Mouse (Mus musculus): ENCODE measurements around the gene Hes3.

Hes3 gene

GRCm38 (mm10) chr4:152305991-152306390 is 14.5 kb upstream of the Hes3 start:
- DNase-seq (ENCODE audit: low spot score in 2 of 2): no peak

GRCm38 (mm10) chr4:152304685-152305084 is 13.2 kb upstream of the Hes3 start:
- no peak for DNase-seq (ENCODE audit: low spot score in 2 of 2)

- DNase-seq (ENCODE audit: low spot score in 2 of 2): no peak
Measured at GRCm38 (mm10) chr4:152303172-152303571, 11.7 kb upstream of the Hes3 start.

- DNase-seq (ENCODE audit: low spot score in 2 of 2): no peak
Measured at GRCm38 (mm10) chr4:152302012-152302411, 10.6 kb upstream of the Hes3 start.

GRCm38 (mm10) chr4:152300375-152300774 is 8.9 kb upstream of the Hes3 start:
- no peak for DNase-seq (ENCODE audit: low spot score in 2 of 2)

GRCm38 (mm10) chr4:152298836-152299235 is 7.4 kb upstream of the Hes3 start:
- DNase-seq (ENCODE audit: low spot score in 2 of 2): no peak

- DNase-seq (ENCODE audit: low spot score in 2 of 2): peak; percentile 99 to 100
Measured at GRCm38 (mm10) chr4:152296874-152297861, 5.7 kb upstream of the Hes3 start, which contains the start of gene Icmt. Gene Icmt (plus strand): TSS chr4:152297227.

GRCm38 (mm10) chr4:152296371-152296770 is 4.9 kb upstream of the Hes3 start:
- no peak for DNase-seq (ENCODE audit: low spot score in 2 of 2)

- no peak for DNase-seq (ENCODE audit: low spot score in 2 of 2)
Measured at GRCm38 (mm10) chr4:152295916-152296315, 4.5 kb upstream of the Hes3 start.

GRCm38 (mm10) chr4:152294188-152294929 is 2.9 kb upstream of the Hes3 start:
- no peak for DNase-seq (ENCODE audit: low spot score in 2 of 2)

GRCm38 (mm10) chr4:152292102-152292765 is 772 bp upstream of the Hes3 start:
- no peak for DNase-seq (ENCODE audit: low spot score in 2 of 2)

GRCm38 (mm10) chr4:152290991-152291390 is 471 bp downstream of the Hes3 start:
- DNase-seq (ENCODE audit: low spot score in 2 of 2): no peak

GRCm38 (mm10) chr4:152290385-152290784 is 1.1 kb downstream of the Hes3 start:
- DNase-seq (ENCODE audit: low spot score in 2 of 2): no peak

GRCm38 (mm10) chr4:152288398-152288945 is 3.0 kb downstream of the Hes3 start:
- no peak for DNase-seq (ENCODE audit: low spot score in 2 of 2)

- no peak for DNase-seq (ENCODE audit: low spot score in 2 of 2)
Measured at GRCm38 (mm10) chr4:152287317-152288120, 3.9 kb downstream of the Hes3 start.

GRCm38 (mm10) chr4:152286887-152287286 is 4.6 kb downstream of the Hes3 start:
- DNase-seq (ENCODE audit: low spot score in 2 of 2): peak in 1 of 2 experiments; percentile 50

- DNase-seq (ENCODE audit: low spot score in 2 of 2): no peak
Measured at GRCm38 (mm10) chr4:152286183-152286582, 5.3 kb downstream of the Hes3 start.

GRCm38 (mm10) chr4:152285505-152285904 is 6.0 kb downstream of the Hes3 start:
- DNase-seq (ENCODE audit: low spot score in 2 of 2): peak; percentile 39 to 57

GRCm38 (mm10) chr4:152283186-152283950 is 8.1 kb downstream of the Hes3 start:
- DNase-seq (ENCODE audit: low spot score in 2 of 2): peak; percentile 70 to 82

GRCm38 (mm10) chr4:152282721-152283120 is 8.7 kb downstream of the Hes3 start:
- DNase-seq (ENCODE audit: low spot score in 2 of 2): no peak
